Mouse (Mus musculus) hindbrain, embryonic 16.5 days (tissue): ENCODE measurements at regions not wholly inside any gene's neighbourhood (a gene's known extent, or its start where the extent isn't known, plus 50 kb on each side); places are given as distances from the start of the nearest gene placed in this dataset. TPM values are rescaled to one million over a fixed set of nuclear protein-coding genes. Genes with fewer than 3 reads are reported as not detected.

Source experiments
- microRNA counts: library from miRNA; unstranded; fragments of <30 nt; microRNA quantifications from one replicate; lab custom pipeline; 2016
- microRNA-seq: library from miRNA; unstranded; fragments of <30 nt; microRNA quantifications from one replicate; pipeline ENCODE4, GENCODE M21; 2017

MicroRNAs encoded in the stretch of these regions (microRNA counts, 519-probe panel; counts per million panel counts)
- microRNA mmu-miR-216a (lab: Ali Mortazavi, UCI): 2,205 counts per million, percentile 45 among the panel's probes with 10 or more counts
- microRNA mmu-miR-216b (lab: Ali Mortazavi, UCI): 2,471 counts per million, percentile 64 among the panel's probes with 10 or more counts
- microRNA mmu-miR-217 (lab: Ali Mortazavi, UCI): 703 counts per million, percentile 3 among the panel's probes with 10 or more counts

Small RNA genes in the stretch of these regions (microRNA-seq; reads per million reads assigned to microRNA genes)
- gene Mir216a: 90.0 reads per million, percentile 48 among the genes with 10 or more reads in this experiment
- gene Mir216b: not detected
- not detected for gene Mir216c
- gene Mir217: 446 reads per million, percentile 69 among the genes with 10 or more reads in this experiment
